Mouse (Mus musculus) liver, embryonic 14.5 days (tissue): ENCODE measurements around the gene Sec23a. TPM values are rescaled to one million over a fixed set of nuclear protein-coding genes. Genes with fewer than 3 reads are reported as not detected.

Experiments
- ATAC-seq: fragments of 200-750 bp; cut with Nextera tagmentation; 2 replicates; pipeline ENCODE4 v1.8.0; 2017; ENCODE audit warnings: moderate number of reproducible peaks, mild to moderate bottlenecking, moderate library complexity; ENCODE audit not compliant: insufficient read depth
- DNase-seq, 3 experiments: peaks; one replicate each; pipeline ENCODE4 v3.0.0-alpha.2; 2012 to 2013; ENCODE audit warnings: low read depth in 3 of 3, low spot score in 3 of 3
- H3K27ac ChIP-seq: fragments of 300-500 bp; sonication (generic); 2 replicates; pipeline ENCODE4 v1.5.1; 2014; ENCODE audit warnings: moderate library complexity, mild to moderate bottlenecking, control low read depth, inconsistent platforms
- H3K27me3 ChIP-seq: fragments of 300-500 bp; sonication (generic); 2 replicates; pipeline ENCODE4 v1.6.1; 2014; ENCODE audit warnings: mild to moderate bottlenecking, low read length, moderate library complexity; ENCODE audit not compliant: control insufficient read depth, insufficient read depth
- H3K36me3 ChIP-seq: fragments of 300-500 bp; sonication (generic); replicated peaks from 2 replicates; pipeline ENCODE4 v1.6.1; 2014; ENCODE audit warnings: low read depth; ENCODE audit not compliant: control insufficient read depth, insufficient read depth
- H3K4me1 ChIP-seq, 2 experiments: fragments of 200-500 bp in 1 of 2; fragments of 300-500 bp in 1 of 2; sonication (generic) in 1 of 2; replicated peaks; 2 replicates each; pipeline ENCODE4 v1.6.1; 2012 to 2014; ENCODE audit warnings: antibody characterized with exemption in 1 of 2, inconsistent platforms in 1 of 2, low read length in 1 of 2; ENCODE audit not compliant: control insufficient read depth in 2 of 2, insufficient read depth in 2 of 2
- H3K4me2 ChIP-seq: fragments of 300-500 bp; sonication (generic); 2 replicates; pipeline ENCODE4 v1.6.1; 2014; ENCODE audit warnings: low read depth, mild to moderate bottlenecking, control low read depth, moderate library complexity
- H3K4me3 ChIP-seq, 2 experiments: fragments of 200-500 bp in 1 of 2; fragments of 300-500 bp in 1 of 2; sonication (generic) in 1 of 2; 2 replicates each; pipeline ENCODE4 v1.5.1; 2012 to 2014; ENCODE audit warnings: low read depth in 2 of 2, low read length in 2 of 2, mild to moderate bottlenecking in 2 of 2, control low read depth in 1 of 2, inconsistent platforms in 1 of 2, moderate library complexity in 1 of 2; ENCODE audit not compliant: insufficient read depth in 1 of 2
- H3K9ac ChIP-seq: fragments of 300-500 bp; sonication (generic); replicated peaks from 2 replicates; pipeline ENCODE4 v1.6.1; 2014; ENCODE audit warnings: mild to moderate bottlenecking, control low read depth, moderate library complexity
- H3K9me3 ChIP-seq: fragments of 300-500 bp; sonication (generic); 2 replicates; pipeline ENCODE4 v1.6.1; 2016; ENCODE audit warnings: low read length, mixed read lengths; ENCODE audit not compliant: control insufficient read depth
- CTCF ChIP-seq: IDR thresholded peaks from 2 replicates; pipeline ENCODE4 v1.5.1; 2016; ENCODE audit warnings: antibody characterized with exemption, low read depth, control low read depth
- EP300 ChIP-seq: IDR thresholded peaks from 2 replicates; pipeline ENCODE4 v1.6.1; 2016; ENCODE audit warnings: antibody characterized with exemption, low read depth
- WGBS: fragments of 180-500 bp; shearing (Covaris S2); extraction: QIAGEN DNeasy Blood & Tissue Kit; methylation state at CpG from one replicate; pipeline ENCODE4 v1.1.7; 2014; ENCODE audit not compliant: insufficient replicate concordance; 5-methylcytosine and 5-hydroxymethylcytosine counted together
- polyA plus RNA-seq, 2 experiments: library from polyadenylated mRNA; depleted of rRNA in 1 of 2; stranded (reverse) in 1 of 2; unstranded in 1 of 2; fragments of >200 nt; fragmentation: Nextera tagmentation in 1 of 2; extraction: Ambion mirVana in 1 of 2; gene quantifications; 2 replicates each; pipeline versions ENCODE4 v1.2.1 to v1.2.3; 2012 to 2014

Gene Sec23a
- polyA plus RNA-seq, 2 experiments = 10.6 to 25.1 TPM

GRCm38 (mm10) chr12:59017970-59018369 lies 6.2 kb upstream of the Sec23a start:
- Histone ChIP-seq H3K4me1 (peaks cover 4 to 6% of the 10 kb centered on the region in 2 experiments), H3K27me3 (no peaks in the 10 kb centered on the region), H3K36me3 (peaks cover 28% of the 10 kb centered on the region), H3K4me2 (no peak overlapping the region), H3K9me3 (no peaks in the 10 kb centered on the region), H3K4me3 (no peak overlapping the region), H3K27ac (no peak overlapping the region), H3K9ac (no peak overlapping the region)
- WGBS = 81% methylated on average over 8 of the region's 8 CpGs
- TF ChIP-seq EP300 (no peak), CTCF (no peak)
- ATAC-seq (no peak), DNase-seq (no peak)

GRCm38 (mm10) chr12:59013234-59013633 lies 1.4 kb upstream of the Sec23a start, which contains the start of gene Gemin2:
Gene Gemin2 (plus strand): TSS chr12:59013393.
- peaks cover 9 to 14% of the 10 kb centered on the region in 2 experiments for H3K4me1 ChIP-seq
- WGBS = under 1% methylated on average over 28 of the region's 28 CpGs
- H3K9me3 ChIP-seq = no peaks in the 10 kb centered on the region
- H3K36me3 ChIP-seq = no peaks in the 10 kb centered on the region; the same call in 1 of the 2 replicates
- H3K27me3 ChIP-seq = no peaks in the 10 kb centered on the region
- peak within 1 kb of the TSS; percentile 85 for H3K9ac ChIP-seq
- H3K4me2 ChIP-seq = peak within 1 kb of the TSS; percentile 96
- H3K4me3 ChIP-seq = peak within 1 kb of the TSS; percentile 82 to 96
- peak; percentile 69 for ATAC-seq
- TF ChIP-seq CTCF (peak; percentile 50), EP300 (no peak)
- peak; percentile 86 to 87 (median 87) for DNase-seq
- peak within 1 kb of the TSS; percentile 92 for H3K27ac ChIP-seq

- Histone ChIP-seq H3K4me2 (peak overlapping the region; percentile 96), H3K4me3 (peak overlapping the region; percentile 55 to 96), H3K4me1 (peaks cover 9 to 14% of the 10 kb centered on the region in 2 experiments), H3K27ac (peak overlapping the region; percentile 92), H3K27me3 (no peaks in the 10 kb centered on the region), H3K9me3 (no peaks in the 10 kb centered on the region), H3K9ac (peak overlapping the region; percentile 85), H3K36me3 (no peaks in the 10 kb centered on the region; the same call in 1 of the 2 replicates)
- TF ChIP-seq CTCF (no peak), EP300 (no peak)
- DNase-seq (peak in 1 of 3 experiments; percentile 10), ATAC-seq (no peak)
- WGBS = 5% methylated on average over 7 of the region's 7 CpGs
Measured at GRCm38 (mm10) chr12:59012710-59013091, 884 bp upstream of the Sec23a start.

GRCm38 (mm10) chr12:59011275-59011843 lies 458 bp downstream of the Sec23a start:
- Histone ChIP-seq H3K4me3 (peak overlapping the region; percentile 80 to 96), H3K27me3 (no peaks in the 10 kb centered on the region), H3K9ac (peak overlapping the region; percentile 88), H3K27ac (peak overlapping the region; percentile 90), H3K36me3 (peaks cover 5% of the 10 kb centered on the region), H3K4me2 (peak overlapping the region; percentile 97), H3K4me1 (peaks cover 9 to 14% of the 10 kb centered on the region in 2 experiments), H3K9me3 (no peaks in the 10 kb centered on the region)
- WGBS = under 1% methylated on average over 25 of the region's 25 CpGs
- DNase-seq (no peak), ATAC-seq (peak; percentile 69)
- TF ChIP-seq CTCF (no peak), EP300 (no peak)

- H3K27me3 ChIP-seq = no peaks in the 10 kb centered on the region
- peaks cover 9 to 14% of the 10 kb centered on the region in 2 experiments for H3K4me1 ChIP-seq
- WGBS = 49% methylated on average over 2 of the region's 2 CpGs
- peaks cover 7% of the 10 kb centered on the region for H3K36me3 ChIP-seq
- DNase-seq (no peak), ATAC-seq (no peak)
- H3K4me2 ChIP-seq = peak overlapping the region; percentile 97
- H3K9me3 ChIP-seq = no peaks in the 10 kb centered on the region
- no peak overlapping the region for H3K27ac ChIP-seq
- TF ChIP-seq EP300 = no peak
- TF ChIP-seq CTCF = peak; percentile 14; the same call in 1 of the 2 replicates
- no peak overlapping the region for H3K9ac ChIP-seq
- H3K4me3 ChIP-seq = peak overlapping the region in 1 of 2 experiments; percentile 96; a peak in 1 of 4 replicates
Measured at GRCm38 (mm10) chr12:59010482-59010881, 1.3 kb downstream of the Sec23a start.
